Comparison of ENCODE assay signal across 8 mouse cellular contexts in the genomic region with DNA sequence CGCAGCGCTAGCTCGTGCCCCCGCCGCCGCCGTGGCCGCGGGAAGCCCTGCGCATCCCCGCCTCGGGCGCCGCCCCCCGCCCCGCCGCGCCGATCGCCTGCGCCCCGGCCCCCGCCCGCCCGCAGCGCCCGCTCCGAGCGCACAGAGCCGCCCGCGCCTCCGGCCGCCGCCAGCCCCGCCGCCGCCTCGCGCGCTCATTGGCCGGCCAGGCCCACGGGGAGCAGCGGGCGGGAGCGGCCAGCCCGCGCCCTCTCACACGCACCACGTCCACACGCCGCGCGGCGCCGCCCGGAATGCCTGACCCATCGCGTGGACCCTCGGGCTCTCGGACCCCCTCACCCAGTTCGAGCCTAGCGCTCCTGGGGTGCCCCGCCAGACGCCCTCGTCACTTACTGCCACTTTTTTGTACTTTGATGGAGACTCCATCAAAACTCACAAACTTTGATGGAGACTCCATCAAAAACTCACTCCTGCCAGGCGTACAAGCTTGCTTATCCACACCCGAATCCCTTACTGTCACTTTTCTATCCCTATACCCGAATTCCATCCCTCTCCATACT. TPM values are rescaled to one million over a fixed set of nuclear protein-coding genes. Genes with fewer than 3 reads are reported as not detected.
DNase-seq lines count a peak whose midpoint lies in the region; ATAC-seq and TF ChIP-seq lines count a peak whose summit lies in the region.

A gene (minus strand): TSS at position 25 of the 560 bp plus-strand sequence.

- peak; percentile 87 for DNase-seq in gastrocnemius, adult 2 months
- DNase-seq in gastrocnemius, adult 18-20 months (ENCODE audit: low spot score), result no peak
- DNase-seq in adrenal gland, postnatal 36 days, result peak; percentile 65 to 76
- peak; percentile 65 for DNase-seq in gastrocnemius, postnatal 25 days
- peak; percentile 38 for DNase-seq in liver, embryonic 11.5 days (ENCODE audit: low spot score)
- DNase-seq in neural tube, embryonic 10.5 days (ENCODE audit: extremely low spot score, low spot score), result peak; percentile 66
- DNase-seq in spleen, postnatal 10 days (ENCODE audit: low spot score in 2 of 2), result no peak

- peak within 1 kb of the TSS; percentile 67 for H3K9ac ChIP-seq in hindbrain, embryonic 15.5 days
- peak within 1 kb of the TSS; percentile 57 for H3K9ac ChIP-seq in liver, embryonic 11.5 days (ENCODE audit: low read depth, low read length)

- no peak for TF ChIP-seq CTCF in gastrocnemius, adult 2 months (IDR thresholded peaks at IDR 0.05)

- H3K27me3 ChIP-seq in hindbrain, embryonic 15.5 days, result peaks cover 9% of the 10 kb centered on the region
- H3K27me3 ChIP-seq in liver, embryonic 11.5 days (replicated peaks; ENCODE audit: control insufficient read depth, insufficient read depth, low read length), result peaks cover 29% of the 10 kb centered on the region

- intact Hi-C loops in gastrocnemius, adult 2 months (cut with DNase I), result loop anchor here (5.0 kb wide), 1 partner anchor 58 kb away; no protein-coding TSS in a partner anchor

- ATAC-seq in hindbrain, embryonic 15.5 days (ENCODE audit: low FRiP score, low read depth), result peak; percentile 88
- peak; percentile 64 for ATAC-seq in liver, embryonic 11.5 days (replicated peaks; ENCODE audit: low FRiP score)

- H3K4me3 ChIP-seq in gastrocnemius, adult 2 months, result peak within 1 kb of the TSS; percentile 88
- peak within 1 kb of the TSS; percentile 68 for H3K4me3 ChIP-seq in hindbrain, embryonic 15.5 days
- peak within 1 kb of the TSS; percentile 59 for H3K4me3 ChIP-seq in liver, embryonic 11.5 days (ENCODE audit: low read depth, low read length)

- H3K36me3 ChIP-seq in hindbrain, embryonic 15.5 days, result no peaks in the 10 kb centered on the region
- H3K36me3 ChIP-seq in liver, embryonic 11.5 days (ENCODE audit: control insufficient read depth, insufficient read depth, low read length), result no peaks in the 10 kb centered on the region

- H3K4me2 ChIP-seq in hindbrain, embryonic 15.5 days, result peak within 1 kb of the TSS; percentile 97
- H3K4me2 ChIP-seq in liver, embryonic 11.5 days, result peak within 1 kb of the TSS; percentile 68

- no peaks in the 10 kb centered on the region for H3K9me3 ChIP-seq in hindbrain, embryonic 15.5 days
- H3K9me3 ChIP-seq in liver, embryonic 11.5 days (ENCODE audit: control insufficient read depth, low read length), result no peaks in the 10 kb centered on the region

- 5% methylated on average over 24 of the region's 69 CpGs for whole genome bisulfite sequencing in hindbrain, embryonic 15.5 days
- 3% methylated on average over 44 of the region's 69 CpGs for WGBS in liver, embryonic 11.5 days

- H3K4me1 ChIP-seq in hindbrain, embryonic 15.5 days (replicated peaks), result peaks cover 15% of the 10 kb centered on the region
- no peaks in the 10 kb centered on the region for H3K4me1 ChIP-seq in liver, embryonic 11.5 days (replicated peaks; ENCODE audit: control insufficient read depth, insufficient read depth, low read length)

- peak within 1 kb of the TSS; percentile 92 for H3K27ac ChIP-seq in gastrocnemius, adult 2 months
- H3K27ac ChIP-seq in hindbrain, embryonic 15.5 days (replicated peaks), result 0 out of 2 replicates have a peak within 1 kb of the TSS, but pooled peaks have one; percentile 22
- H3K27ac ChIP-seq in liver, embryonic 11.5 days (ENCODE audit: low read depth, low read length), result no peak within 1 kb of the TSS

RNA-seq across cellular contexts. Expression of the gene that starts here (rescaled TPM):
- total RNA-seq in gastrocnemius, adult 2 months (2021), result 1 to 10 TPM; 7.9 to 9.7 TPM
- total RNA-seq in gastrocnemius, adult 18-20 months (2021), result 1 to 10 TPM; 7.2 to 8.2 TPM
- 10 to 100 TPM; 14.0 to 18.0 TPM for total RNA-seq in adrenal gland, postnatal 36 days (2021)
- total RNA-seq in gastrocnemius, postnatal 25 days (2021), result 1 to 10 TPM; 9.4 TPM
- polyA plus RNA-seq in hindbrain, embryonic 15.5 days (2015; fragmentation: Nextera tagmentation; extraction: Ambion mirVana), result 6.5 and 6.6 TPM in 2 replicates
- 8.9 and 9.7 TPM in 2 replicates for polyA plus RNA-seq in liver, embryonic 11.5 days (2014; fragmentation: Nextera tagmentation; extraction: Ambion mirVana)

Comparison
In these comparisons a context has a peak if more than half of its experiments do, and no peak if none do; other contexts are left out.
1. DNase-seq: peak in gastrocnemius, adult 2 months (single experiment), adrenal gland, postnatal 36 days (2 of 2), gastrocnemius, postnatal 25 days (single experiment), liver, embryonic 11.5 days (single experiment) and neural tube, embryonic 10.5 days (single experiment); none in gastrocnemius, adult 18-20 months (single experiment) and spleen, postnatal 10 days (0 of 2).
2. Peak in every context shown above with its lines, with median percentiles within 50 percentile points of each other: H3K4me3 ChIP-seq.